Mouse (Mus musculus) kidney, adult 2 months (tissue): Measurements from ENCODE around the gene Aktip.

Experiments used
- CTCF ChIP-seq: fragments of 200-500 bp; conservative IDR thresholded peaks from 2 replicates; pipeline ENCODE4 v1.5.1; 2011; ENCODE audit warnings: low read depth, mild to moderate bottlenecking, control low read depth, low read length, moderate library complexity, mixed read lengths; ENCODE audit not compliant: insufficient read depth, insufficient read length
- POLR2A ChIP-seq: fragments of 200-500 bp; IDR thresholded peaks from one replicate; pipeline ENCODE4 v1.6.1; 2011; ENCODE audit warnings: low read depth, low read length, control low read depth

DNA sequence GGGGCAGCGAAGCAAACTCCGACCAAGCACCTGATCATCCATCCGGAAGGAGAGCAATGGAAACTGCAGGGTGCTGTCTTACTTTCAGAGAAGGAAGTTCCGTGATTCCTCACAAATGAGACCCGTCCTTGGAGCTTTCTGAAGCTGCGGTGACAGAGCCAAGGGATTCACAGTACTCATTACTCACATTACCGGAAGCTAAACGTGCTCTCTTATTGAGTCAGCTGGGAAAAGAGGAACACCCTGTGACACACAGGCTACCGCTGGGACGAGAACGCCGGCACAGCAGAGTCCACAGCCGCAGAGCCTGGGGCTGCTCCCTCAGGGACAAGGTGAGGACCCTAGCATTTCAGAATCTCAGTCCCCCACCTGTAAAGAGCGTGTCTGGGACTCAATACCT lies 23.6 kb downstream of the Aktip start:
- TF ChIP-seq CTCF (no peak), POLR2A (no peak)
